16 mouse cellular contexts compared by ENCODE assay signal in genomic region chr4:116829364-116830069, GRCm38 (mm10). TPM values are rescaled to one million over a fixed set of nuclear protein-coding genes. Genes with fewer than 3 reads are reported as not detected.
DNase-seq lines count a peak whose midpoint lies in the region; ATAC-seq lines count a peak whose summit lies in the region.
"Had no signal": no experiment of that assay in that cellular context is flagged by ENCODE, and none has a peak within 500 bp of the region (broad histone marks: within the 10 kb centered on the region; RNA-seq: fewer than 3 reads in every experiment).

No protein-coding gene starts in this region.

- H3K36me3 ChIP-seq in kidney, embryonic 14.5 days (ENCODE audit: control insufficient read depth, insufficient read depth, low read length): no peaks in the 10 kb centered on the region
- H3K36me3 ChIP-seq in forebrain, embryonic 11.5 days (ENCODE audit: control insufficient read depth, insufficient read depth, low read length): no peaks in the 10 kb centered on the region
- H3K36me3 ChIP-seq in hindbrain, embryonic 16.5 days (ENCODE audit: control insufficient read depth, insufficient read depth, low read length): no peaks in the 10 kb centered on the region
- H3K36me3 ChIP-seq in midbrain, embryonic 16.5 days (ENCODE audit: control insufficient read depth, insufficient read depth, low read length): no peaks in the 10 kb centered on the region
- H3K36me3 ChIP-seq: G1E had no signal

- H3K4me2 ChIP-seq in kidney, embryonic 14.5 days (replicated peaks; ENCODE audit: low read depth, low read length): no peak overlapping the region
- H3K4me2 ChIP-seq in forebrain, embryonic 11.5 days (ENCODE audit: low read depth, low read length, severe bottlenecking): no peak overlapping the region
- no peak overlapping the region for H3K4me2 ChIP-seq in hindbrain, embryonic 16.5 days (ENCODE audit: low read length)
- no peak overlapping the region for H3K4me2 ChIP-seq in midbrain, embryonic 16.5 days (ENCODE audit: low read length)

- H3K9me3 ChIP-seq in kidney, embryonic 14.5 days (ENCODE audit: control insufficient read depth, low read length): no peaks in the 10 kb centered on the region
- no peaks in the 10 kb centered on the region for H3K9me3 ChIP-seq in forebrain, embryonic 11.5 days (ENCODE audit: control insufficient read depth, low read length)
- H3K9me3 ChIP-seq in hindbrain, embryonic 16.5 days (ENCODE audit: control insufficient read depth, low read length): no peaks in the 10 kb centered on the region
- H3K9me3 ChIP-seq in midbrain, embryonic 16.5 days (replicated peaks; ENCODE audit: control insufficient read depth, low read length, poor library complexity, severe bottlenecking): no peaks in the 10 kb centered on the region
- H3K9me3 ChIP-seq: G1E had no signal

- H3K27ac ChIP-seq in kidney, embryonic 14.5 days (ENCODE audit: low read depth, low read length): peak overlapping the region; percentile 13; the same call in 1 of the 2 replicates
- H3K27ac ChIP-seq in forebrain, embryonic 11.5 days (ENCODE audit: low read depth, low read length): peak overlapping the region; percentile 59
- peak overlapping the region; percentile 36; the same call in 1 of the 2 replicates for H3K27ac ChIP-seq in hindbrain, embryonic 16.5 days (ENCODE audit: low read depth, low read length)
- H3K27ac ChIP-seq in midbrain, embryonic 16.5 days (ENCODE audit: low read length): peak overlapping the region; percentile 55

- peaks cover 13% of the 10 kb centered on the region for H3K4me1 ChIP-seq in kidney, embryonic 14.5 days (ENCODE audit: control insufficient read depth, insufficient read depth, low read length)
- H3K4me1 ChIP-seq in forebrain, embryonic 11.5 days (replicated peaks; ENCODE audit: control insufficient read depth, insufficient read depth, low read length): peaks cover 8% of the 10 kb centered on the region
- H3K4me1 ChIP-seq in hindbrain, embryonic 16.5 days (ENCODE audit: control insufficient read depth, insufficient read depth, low read depth, low read length): peaks cover 11% of the 10 kb centered on the region
- peaks cover 14% of the 10 kb centered on the region for H3K4me1 ChIP-seq in midbrain, embryonic 16.5 days (ENCODE audit: control insufficient read depth, insufficient read depth, low read length)

- H3K27me3 ChIP-seq in kidney, embryonic 14.5 days (ENCODE audit: control insufficient read depth, insufficient read depth, low read length): no peaks in the 10 kb centered on the region
- H3K27me3 ChIP-seq in forebrain, embryonic 11.5 days (ENCODE audit: control insufficient read depth, insufficient read depth, low read length): no peaks in the 10 kb centered on the region
- no peaks in the 10 kb centered on the region for H3K27me3 ChIP-seq in hindbrain, embryonic 16.5 days (replicated peaks; ENCODE audit: control insufficient read depth, insufficient read depth, low read length)
- no peaks in the 10 kb centered on the region for H3K27me3 ChIP-seq in midbrain, embryonic 16.5 days (ENCODE audit: control insufficient read depth, insufficient read depth, low read depth, low read length)

- no peak overlapping the region for H3K9ac ChIP-seq in kidney, embryonic 14.5 days (ENCODE audit: low read depth, low read length)
- peak overlapping the region; percentile 41 for H3K9ac ChIP-seq in forebrain, embryonic 11.5 days (ENCODE audit: low read length)
- H3K9ac ChIP-seq in hindbrain, embryonic 16.5 days (ENCODE audit: low read depth, low read length): no peak overlapping the region
- H3K9ac ChIP-seq in midbrain, embryonic 16.5 days (ENCODE audit: low read depth, low read length): peak overlapping the region; percentile 38; the same call in 1 of the 2 replicates
- H3K9ac ChIP-seq: liver, postnatal 0 days had no signal

- no peak overlapping the region for H3K4me3 ChIP-seq in kidney, embryonic 14.5 days (ENCODE audit: low read length)
- no peak overlapping the region for H3K4me3 ChIP-seq in forebrain, embryonic 11.5 days (ENCODE audit: low read depth, low read length)
- H3K4me3 ChIP-seq in hindbrain, embryonic 16.5 days (ENCODE audit: low read length): no peak overlapping the region
- no peak overlapping the region for H3K4me3 ChIP-seq in midbrain, embryonic 16.5 days (ENCODE audit: low read depth, low read length)
- H3K4me3 ChIP-seq: erythroblast, embryonic 14.5 days had no signal

- DNase-seq in kidney, postnatal 10 days: no peak
- no peak for DNase-seq in forebrain, embryonic 11.5 days (ENCODE audit: low spot score)
- DNase-seq in layer of hippocampus, adult 8-10 months (ENCODE audit: low spot score in 2 of 2): no peak
- DNase-seq in thymus, postnatal 14 days: no peak
- DNase-seq: cerebellum, postnatal 36 days; heart, postnatal 10 days; kidney, adult 8-10 months; left cerebral cortex, postnatal 4 days; liver, postnatal 0 days; right cerebral cortex, postnatal 4 days had no signal

- 0 out of 2 replicates have a peak, but pooled peaks have one; percentile 22 for ATAC-seq in kidney, embryonic 14.5 days (ENCODE audit: low FRiP score, low TSS enrichment)
- peak; percentile 57 for ATAC-seq in forebrain, embryonic 11.5 days (replicated peaks; ENCODE audit: low FRiP score)
- no peak for ATAC-seq in hindbrain, embryonic 16.5 days
- no peak for ATAC-seq in midbrain, embryonic 16.5 days
- ATAC-seq in activated CD4-positive, CD25-positive, alpha-beta regulatory T cell, adult 4 months: no peak
- ATAC-seq: liver, postnatal 0 days had no signal

- 46% methylated on average over 6 of the region's 6 CpGs for WGBS in kidney, embryonic 14.5 days
- WGBS in forebrain, embryonic 11.5 days: 34% methylated on average over 6 of the region's 6 CpGs
- WGBS in hindbrain, embryonic 16.5 days: 25% methylated on average over 6 of the region's 6 CpGs
- 29% methylated on average over 6 of the region's 6 CpGs for WGBS in midbrain, embryonic 16.5 days

RNA-seq across cellular contexts. Expression of gene Hpdl, which starts 8.0 kb away (rescaled TPM):
- polyA plus RNA-seq in kidney, embryonic 14.5 days (2014; fragmentation: Nextera tagmentation; extraction: Ambion mirVana): 1.1 and 1.4 TPM in 2 replicates
- 1.5 and 1.6 TPM in 2 replicates for polyA plus RNA-seq in forebrain, embryonic 11.5 days (2014; fragmentation: Nextera tagmentation; extraction: Ambion mirVana)
- polyA plus RNA-seq in hindbrain, embryonic 16.5 days (2015; fragmentation: Nextera tagmentation; extraction: Ambion mirVana): 2.1 and 2.3 TPM in 2 replicates
- polyA plus RNA-seq in midbrain, embryonic 16.5 days (2015; fragmentation: Nextera tagmentation; extraction: Ambion mirVana): 0.59 and 0.82 TPM in 2 replicates
- under 1 TPM; 0.70 to 0.85 TPM for polyA plus RNA-seq in activated CD4-positive, CD25-positive, alpha-beta regulatory T cell, adult 4 months (2017; shearing (Covaris generic))
- total RNA-seq in layer of hippocampus, adult 8-10 months (2022): 1 to 10 TPM; 3.1 to 5.5 (median 5.2) TPM
- total RNA-seq: G1E had no signal
- polyA plus RNA-seq: erythroblast, embryonic 14.5 days; G1E had no signal

RNA-seq across cellular contexts. Expression of gene Mutyh, which starts 22.0 kb away (rescaled TPM):
- polyA plus RNA-seq in kidney, embryonic 14.5 days (2014; fragmentation: Nextera tagmentation; extraction: Ambion mirVana): 17.9 and 18.7 TPM in 2 replicates
- polyA plus RNA-seq in forebrain, embryonic 11.5 days (2014; fragmentation: Nextera tagmentation; extraction: Ambion mirVana): 20.3 and 20.9 TPM in 2 replicates
- polyA plus RNA-seq in hindbrain, embryonic 16.5 days (2015; fragmentation: Nextera tagmentation; extraction: Ambion mirVana): 6.8 and 9.1 TPM in 2 replicates
- 7.2 and 7.6 TPM in 2 replicates for polyA plus RNA-seq in midbrain, embryonic 16.5 days (2015; fragmentation: Nextera tagmentation; extraction: Ambion mirVana)
- 10 to 100 TPM in 1 of 2 experiments, 1 to 10 TPM in 1; 9.2 to 15.0 TPM for polyA plus RNA-seq in activated CD4-positive, CD25-positive, alpha-beta regulatory T cell, adult 4 months (2017; shearing (Covaris generic))
- 1 to 10 TPM; 2.0 to 4.9 (median 2.9) TPM for total RNA-seq in layer of hippocampus, adult 8-10 months (2022)
- polyA plus RNA-seq: erythroblast, embryonic 14.5 days had no signal

RNA-seq across cellular contexts. Expression of gene Toe1, which starts 22.1 kb away (rescaled TPM):
- polyA plus RNA-seq in kidney, embryonic 14.5 days (2014; fragmentation: Nextera tagmentation; extraction: Ambion mirVana): 29.0 and 42.5 TPM in 2 replicates
- polyA plus RNA-seq in forebrain, embryonic 11.5 days (2014; fragmentation: Nextera tagmentation; extraction: Ambion mirVana): 34.3 and 37.0 TPM in 2 replicates
- 29.6 and 30.1 TPM in 2 replicates for polyA plus RNA-seq in hindbrain, embryonic 16.5 days (2015; fragmentation: Nextera tagmentation; extraction: Ambion mirVana)
- 32.5 and 34.5 TPM in 2 replicates for polyA plus RNA-seq in midbrain, embryonic 16.5 days (2015; fragmentation: Nextera tagmentation; extraction: Ambion mirVana)
- 10 to 100 TPM; 23.7 to 29.3 TPM for polyA plus RNA-seq in activated CD4-positive, CD25-positive, alpha-beta regulatory T cell, adult 4 months (2017; shearing (Covaris generic))
- total RNA-seq in layer of hippocampus, adult 8-10 months (2022): 10 to 100 TPM; 11.3 to 16.1 (median 14.0) TPM

RNA-seq across cellular contexts. Expression of gene Zswim5, which starts 47.7 kb away (rescaled TPM):
- 1.7 and 2.1 TPM in 2 replicates for polyA plus RNA-seq in kidney, embryonic 14.5 days (2014; fragmentation: Nextera tagmentation; extraction: Ambion mirVana)
- 10.9 and 12.4 TPM in 2 replicates for polyA plus RNA-seq in forebrain, embryonic 11.5 days (2014; fragmentation: Nextera tagmentation; extraction: Ambion mirVana)
- 4.1 and 4.8 TPM in 2 replicates for polyA plus RNA-seq in hindbrain, embryonic 16.5 days (2015; fragmentation: Nextera tagmentation; extraction: Ambion mirVana)
- polyA plus RNA-seq in midbrain, embryonic 16.5 days (2015; fragmentation: Nextera tagmentation; extraction: Ambion mirVana): 4.2 and 5.1 TPM in 2 replicates
- polyA plus RNA-seq in activated CD4-positive, CD25-positive, alpha-beta regulatory T cell, adult 4 months (2017; shearing (Covaris generic)): not detected
- 10 to 100 TPM; 14.5 to 17.4 (median 16.1) TPM for total RNA-seq in layer of hippocampus, adult 8-10 months (2022)
- polyA plus RNA-seq: erythroblast, embryonic 14.5 days; G1E had no signal

Comparison
In these comparisons a context has a peak if more than half of its experiments do, and no peak if none do; other contexts are left out.
1. ATAC-seq: peak in kidney, embryonic 14.5 days (single experiment) and forebrain, embryonic 11.5 days (single experiment); none in hindbrain, embryonic 16.5 days (single experiment), midbrain, embryonic 16.5 days (single experiment) and activated CD4-positive, CD25-positive, alpha-beta regulatory T cell, adult 4 months (single experiment).
2. H3K9ac ChIP-seq: peak in forebrain, embryonic 11.5 days (single experiment) and midbrain, embryonic 16.5 days (single experiment); none in kidney, embryonic 14.5 days (single experiment) and hindbrain, embryonic 16.5 days (single experiment).
3. Peak in every context shown above with its lines, with median percentiles within 50 percentile points of each other: H3K27ac ChIP-seq.